Mouse (Mus musculus): Measurements from ENCODE around the gene Fam53b.

- TF ChIP-seq CTCF (IDR thresholded peaks at IDR 0.05), result no peak
- no peak for TF ChIP-seq EP300 (IDR thresholded peaks at IDR 0.05)
Measured at GRCm38 (mm10) chr7:132675922-132676321, 137.8 kb downstream of the Fam53b start.

Data from lung, postnatal 0 days (tissue).